Mouse (Mus musculus) heart, embryonic 16.5 days (tissue): ENCODE data around the gene Ski. TPM values are rescaled to one million over a fixed set of nuclear protein-coding genes. Genes with fewer than 3 reads are reported as not detected.
A peak's percentile ranks its signal among the peaks of the same experiment; 100 is the strongest.

Experiments used
- ATAC-seq: fragments of 200-750 bp; cut with Nextera tagmentation; replicated peaks from 2 replicates; pipeline ENCODE4 v1.8.0; 2017; ENCODE audit warnings: moderate number of reproducible peaks; ENCODE audit not compliant: insufficient read depth, low FRiP score; ENCODE audit errors: extremely low read depth
- H3K27ac ChIP-seq: fragments of 300-500 bp; sonication (generic); 2 replicates; pipeline ENCODE4 v1.5.1; 2014; ENCODE audit warnings: mild to moderate bottlenecking, low read length, control low read depth, moderate library complexity
- H3K27me3 ChIP-seq: fragments of 300-500 bp; sonication (generic); 2 replicates; pipeline ENCODE4 v1.6.1; 2014; ENCODE audit warnings: low read length, mixed read lengths; ENCODE audit not compliant: control insufficient read depth, insufficient read depth
- H3K36me3 ChIP-seq: fragments of 300-500 bp; sonication (generic); 2 replicates; pipeline ENCODE4 v1.6.1; 2014; ENCODE audit not compliant: control insufficient read depth, insufficient read depth
- H3K4me1 ChIP-seq: fragments of 300-500 bp; sonication (generic); 2 replicates; pipeline ENCODE4 v1.6.1; 2014; ENCODE audit warnings: low read length, mixed read lengths; ENCODE audit not compliant: control insufficient read depth, insufficient read depth
- H3K4me2 ChIP-seq: fragments of 300-500 bp; sonication (generic); 2 replicates; pipeline ENCODE4 v1.6.1; 2014; ENCODE audit warnings: low read depth, mild to moderate bottlenecking, control low read depth, low read length
- H3K4me3 ChIP-seq: fragments of 300-500 bp; sonication (generic); 2 replicates; pipeline ENCODE4 v1.5.1; 2014; ENCODE audit warnings: mild to moderate bottlenecking, control low read depth, low read length
- H3K9ac ChIP-seq: fragments of 300-500 bp; sonication (generic); 2 replicates; pipeline ENCODE4 v1.6.1; 2014; ENCODE audit warnings: low read length, control low read depth
- H3K9me3 ChIP-seq: fragments of 300-500 bp; sonication (generic); replicated peaks from 2 replicates; pipeline ENCODE4 v1.6.1; 2016; ENCODE audit warnings: low read length; ENCODE audit not compliant: control insufficient read depth
- WGBS: fragments of 180-500 bp; shearing (Covaris S2); extraction: QIAGEN DNeasy Blood & Tissue Kit; methylation state at CpG from one replicate; pipeline ENCODE4 v1.1.7; 2014; 5-methylcytosine and 5-hydroxymethylcytosine counted together
- polyA plus RNA-seq: library from polyadenylated mRNA; unstranded; fragments of >200 nt; fragmentation: Nextera tagmentation; extraction: Ambion mirVana; gene quantifications from 2 replicates; pipeline ENCODE4 v1.2.1, GENCODE M21; 2015

Ski gene
- polyA plus RNA-seq, 1 experiment from 2014 or later: 12.3 TPM

DNA sequence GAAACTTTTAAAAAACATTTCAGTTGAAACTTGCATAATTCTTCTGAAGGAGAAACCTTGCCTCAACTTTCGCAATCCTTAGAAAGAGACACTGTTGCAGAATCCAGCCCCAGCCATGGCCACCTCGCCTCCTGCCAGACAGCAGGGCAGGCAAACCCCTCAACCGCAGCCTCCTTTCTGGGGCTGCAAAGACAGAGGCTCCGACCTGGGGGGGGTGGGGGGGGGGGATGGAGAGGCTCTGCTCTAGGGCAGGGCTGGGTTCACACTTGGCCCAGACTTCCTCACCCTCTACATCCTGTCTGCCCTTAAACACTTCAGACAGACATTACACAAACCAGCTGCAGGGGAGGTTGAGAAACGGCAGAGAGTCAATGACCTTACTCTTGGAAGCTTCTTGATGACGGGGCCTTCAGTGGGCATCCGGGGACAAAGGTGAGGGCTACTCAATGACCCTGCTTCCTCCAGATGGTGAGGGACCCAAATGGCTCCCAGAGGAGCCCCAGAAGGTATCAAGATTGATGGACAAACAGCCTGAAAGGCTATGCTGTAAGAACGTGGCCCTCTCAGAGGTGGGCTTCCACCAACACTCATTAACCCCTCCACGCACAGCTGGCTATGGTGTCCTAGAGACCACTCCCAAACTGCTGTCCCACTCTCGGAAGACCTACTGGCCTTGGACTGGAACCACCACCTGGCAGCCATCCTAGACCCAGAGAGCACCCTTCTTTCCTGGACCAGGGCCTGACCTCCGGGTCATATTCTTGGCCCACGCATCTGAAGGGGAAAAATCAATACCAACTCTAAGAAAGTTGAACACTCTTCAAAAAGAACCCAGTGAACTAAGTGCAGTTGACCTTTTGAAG, 4.9 kb downstream of the Ski start:
- Histone ChIP-seq H3K4me3 (0 out of 2 replicates have a peak overlapping the region, but pooled peaks have one; percentile 17), H3K9me3 (no peaks in the 10 kb centered on the region), H3K9ac (no peak overlapping the region; the same call in 1 of the 2 replicates), H3K36me3 (no peaks in the 10 kb centered on the region), H3K27ac (peak overlapping the region; percentile 34; the same call in 1 of the 2 replicates), H3K27me3 (no peaks in the 10 kb centered on the region), H3K4me1 (peaks cover 70% of the 10 kb centered on the region), H3K4me2 (peak overlapping the region; percentile 90)
- 40% methylated on average over 12 of the region's 12 CpGs for whole genome bisulfite sequencing
- ATAC-seq: no peak

DNA sequence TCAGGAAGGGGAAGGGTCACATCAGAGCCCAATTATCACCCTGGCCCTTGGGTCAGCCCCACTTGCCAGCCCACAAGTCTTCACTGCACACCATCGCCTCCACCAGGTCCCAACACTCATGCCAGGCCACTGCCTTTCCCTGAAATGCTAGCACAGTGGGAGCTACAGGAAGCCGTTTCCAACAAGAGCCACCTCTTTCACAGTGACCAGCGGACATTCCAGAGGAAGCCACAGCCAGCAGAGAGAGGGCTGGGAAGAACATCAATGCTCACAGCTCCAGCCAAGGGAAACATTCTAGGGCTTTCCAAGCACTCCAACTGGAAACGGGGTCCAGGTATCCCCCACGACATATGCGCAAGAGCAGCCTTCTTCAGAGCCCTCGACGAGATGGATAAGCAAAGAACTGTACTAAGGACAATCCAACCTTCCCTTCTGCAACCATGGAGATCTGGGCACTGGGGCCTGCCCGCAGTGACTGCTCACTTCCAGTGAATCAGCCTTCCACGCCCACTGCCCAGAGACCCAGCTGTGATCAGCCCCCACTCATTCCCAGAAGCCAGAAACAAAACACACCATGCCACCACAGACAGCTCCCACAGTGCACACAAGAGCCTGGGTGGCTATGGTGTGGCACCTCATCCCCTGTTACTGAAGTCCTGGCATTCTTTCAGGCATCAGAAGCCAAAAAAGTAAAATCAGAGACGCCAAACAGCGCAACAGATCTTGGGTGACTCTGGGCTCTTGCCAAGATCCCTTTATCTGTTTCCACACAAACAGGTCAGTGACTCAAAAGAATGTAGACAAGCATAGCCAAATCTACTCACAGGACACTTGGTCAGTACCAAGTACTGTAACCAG, 6.4 kb downstream of the Ski start:
- Histone ChIP-seq H3K9ac (peak overlapping the region; percentile 8; the same call in 1 of the 2 replicates), H3K4me2 (peak overlapping the region; percentile 32), H3K36me3 (no peaks in the 10 kb centered on the region), H3K4me3 (no peak overlapping the region), H3K4me1 (peaks cover 79% of the 10 kb centered on the region), H3K27me3 (no peaks in the 10 kb centered on the region), H3K27ac (peak overlapping the region; percentile 71), H3K9me3 (no peaks in the 10 kb centered on the region)
- 30% methylated on average over 12 of the region's 12 CpGs for WGBS
- ATAC-seq: no peak

DNA sequence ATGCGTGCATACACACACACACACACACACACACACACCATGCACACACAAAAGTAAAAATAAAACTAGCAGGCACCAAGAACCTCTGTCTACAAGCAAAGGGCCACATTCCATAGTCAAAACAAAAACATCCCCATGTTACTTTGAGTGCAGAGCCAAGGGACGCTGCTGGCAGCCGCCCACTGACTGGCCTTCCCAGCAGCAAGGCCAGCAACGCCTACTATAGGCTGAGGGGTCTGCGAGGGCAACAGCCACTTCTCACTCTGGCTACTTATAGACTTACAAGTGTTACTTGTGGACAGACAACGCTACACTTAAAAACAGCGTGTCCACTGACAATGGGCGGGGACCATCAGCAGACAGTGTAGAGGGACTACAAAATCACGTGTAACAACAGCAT, 7.2 kb downstream of the Ski start:
- 27% methylated on average over 9 of the region's 9 CpGs for WGBS
- no peaks in the 10 kb centered on the region for H3K9me3 ChIP-seq
- H3K36me3 ChIP-seq: peaks cover 3% of the 10 kb centered on the region; the same call in 1 of the 2 replicates
- H3K4me3 ChIP-seq: no peak overlapping the region
- H3K27ac ChIP-seq: peak overlapping the region; percentile 71
- H3K27me3 ChIP-seq: no peaks in the 10 kb centered on the region
- peaks cover 83% of the 10 kb centered on the region for H3K4me1 ChIP-seq
- peak; percentile 28 for ATAC-seq
- H3K4me2 ChIP-seq: peak overlapping the region; percentile 32
- no peak overlapping the region for H3K9ac ChIP-seq

DNA sequence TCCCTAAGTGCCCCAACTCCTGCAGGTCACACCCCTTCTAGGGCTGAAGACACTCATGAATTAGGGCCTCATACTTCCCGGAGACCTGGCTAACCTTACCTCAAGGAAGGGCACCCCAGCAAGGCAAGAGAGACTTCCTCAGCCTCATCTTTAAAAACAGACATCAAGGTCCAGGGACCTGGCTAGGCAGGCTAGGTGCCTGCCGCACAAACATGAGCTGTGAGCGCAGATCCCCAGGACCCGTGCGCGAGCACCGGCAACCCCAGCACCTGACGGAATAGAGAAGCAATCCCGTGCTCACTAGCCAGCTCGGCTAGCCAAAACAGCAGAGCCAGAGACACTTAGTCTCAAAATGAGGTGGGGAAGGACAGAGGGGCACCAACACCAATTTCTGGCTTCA, 7.6 kb downstream of the Ski start:
- peaks cover 83% of the 10 kb centered on the region for H3K4me1 ChIP-seq
- no peak overlapping the region for H3K4me3 ChIP-seq
- peaks cover 3% of the 10 kb centered on the region; the same call in 1 of the 2 replicates for H3K36me3 ChIP-seq
- H3K27me3 ChIP-seq: no peaks in the 10 kb centered on the region
- no peak overlapping the region for H3K27ac ChIP-seq
- ATAC-seq: no peak
- H3K4me2 ChIP-seq: no peak overlapping the region; the same call in 1 of the 2 replicates
- 66% methylated on average over 10 of the region's 10 CpGs for WGBS
- H3K9ac ChIP-seq: no peak overlapping the region; the same call in 1 of the 2 replicates
- no peaks in the 10 kb centered on the region for H3K9me3 ChIP-seq

DNA sequence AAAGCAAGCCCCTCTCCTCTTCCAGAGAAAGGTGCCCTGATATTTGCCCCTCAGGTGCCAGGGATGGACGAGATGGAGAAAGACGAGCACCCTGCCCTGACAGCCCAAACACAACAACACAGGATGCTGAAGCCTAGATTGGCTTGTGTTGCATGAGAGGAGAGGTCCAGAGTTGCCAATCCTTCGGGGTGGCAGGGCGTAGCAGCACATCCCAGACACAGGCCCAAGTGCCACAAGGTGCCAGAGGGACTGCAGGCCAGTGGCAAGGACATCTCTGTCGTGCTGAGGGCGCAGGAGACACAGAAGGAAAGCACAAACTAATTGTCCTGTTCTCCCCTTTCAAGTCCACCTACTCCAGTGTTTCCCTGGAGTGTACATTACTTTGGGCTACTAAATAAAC, 8.2 kb downstream of the Ski start:
- Histone ChIP-seq H3K9ac (no peak overlapping the region), H3K4me2 (no peak overlapping the region), H3K9me3 (no peaks in the 10 kb centered on the region), H3K4me1 (peaks cover 84% of the 10 kb centered on the region), H3K27me3 (no peaks in the 10 kb centered on the region), H3K27ac (no peak overlapping the region), H3K36me3 (peaks cover 3% of the 10 kb centered on the region; the same call in 1 of the 2 replicates), H3K4me3 (no peak overlapping the region)
- no peak for ATAC-seq
- 71% methylated on average over 6 of the region's 6 CpGs for WGBS

DNA sequence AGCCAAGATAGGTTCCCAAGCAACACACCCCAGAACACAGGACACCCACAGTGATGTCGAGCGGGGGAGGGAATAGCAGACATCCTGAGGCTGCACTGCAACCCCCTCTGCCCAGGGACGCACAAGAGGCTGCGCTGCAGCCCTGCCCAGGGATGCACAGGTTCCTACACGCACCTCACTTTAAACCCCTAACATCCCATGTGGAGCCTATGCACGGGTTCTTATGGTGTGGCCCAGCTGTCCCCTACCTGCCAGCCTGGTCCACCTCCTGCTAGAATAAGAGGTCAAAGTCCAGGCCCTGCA, 8.7 kb downstream of the Ski start:
- Histone ChIP-seq H3K9ac (no peak overlapping the region), H3K4me2 (no peak overlapping the region), H3K27ac (no peak overlapping the region), H3K27me3 (no peaks in the 10 kb centered on the region), H3K4me3 (no peak overlapping the region), H3K4me1 (peaks cover 84% of the 10 kb centered on the region), H3K36me3 (peaks cover 3% of the 10 kb centered on the region; the same call in 1 of the 2 replicates), H3K9me3 (no peaks in the 10 kb centered on the region)
- ATAC-seq: no peak
- 67% methylated on average over 6 of the region's 6 CpGs for WGBS

DNA sequence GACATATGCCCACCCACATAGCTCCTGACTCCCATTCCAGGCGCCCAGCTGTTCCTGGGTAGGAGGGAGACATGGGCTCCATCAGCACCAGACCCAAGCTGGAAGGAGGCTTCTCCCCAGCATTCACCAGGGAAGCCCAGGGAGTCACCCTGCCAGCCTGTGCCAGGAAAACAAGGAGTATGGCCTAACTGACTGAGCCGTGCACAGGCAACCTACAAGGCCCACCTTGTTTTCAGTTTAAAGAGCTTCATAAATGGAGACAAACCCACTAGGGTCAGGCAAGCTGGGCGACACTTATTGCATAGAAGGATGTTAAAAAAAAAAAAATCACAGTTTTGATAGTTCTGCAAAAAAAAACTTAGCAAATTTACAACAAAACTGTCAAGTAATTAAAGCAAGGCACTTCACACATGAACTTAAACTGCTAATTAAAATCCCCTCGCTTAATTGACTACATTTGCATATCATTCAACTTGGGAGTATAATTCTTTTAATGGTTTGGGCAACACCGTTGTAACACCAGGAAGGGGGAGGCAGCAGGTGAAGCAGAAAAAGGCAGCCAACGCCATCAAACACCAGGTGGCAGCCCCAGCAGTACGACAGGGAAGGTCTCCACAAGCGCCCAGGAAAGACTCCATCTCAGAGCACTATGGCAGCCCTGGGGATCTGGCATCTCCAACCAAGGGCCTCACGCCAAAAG, 9.2 kb downstream of the Ski start:
- WGBS: 68% methylated on average over 9 of the region's 9 CpGs
- Histone ChIP-seq H3K9me3 (no peaks in the 10 kb centered on the region), H3K27me3 (no peaks in the 10 kb centered on the region), H3K4me3 (no peak overlapping the region), H3K4me1 (peaks cover 84% of the 10 kb centered on the region), H3K4me2 (no peak overlapping the region), H3K36me3 (peaks cover 3% of the 10 kb centered on the region; the same call in 1 of the 2 replicates), H3K9ac (no peak overlapping the region), H3K27ac (no peak overlapping the region)
- no peak for ATAC-seq

DNA sequence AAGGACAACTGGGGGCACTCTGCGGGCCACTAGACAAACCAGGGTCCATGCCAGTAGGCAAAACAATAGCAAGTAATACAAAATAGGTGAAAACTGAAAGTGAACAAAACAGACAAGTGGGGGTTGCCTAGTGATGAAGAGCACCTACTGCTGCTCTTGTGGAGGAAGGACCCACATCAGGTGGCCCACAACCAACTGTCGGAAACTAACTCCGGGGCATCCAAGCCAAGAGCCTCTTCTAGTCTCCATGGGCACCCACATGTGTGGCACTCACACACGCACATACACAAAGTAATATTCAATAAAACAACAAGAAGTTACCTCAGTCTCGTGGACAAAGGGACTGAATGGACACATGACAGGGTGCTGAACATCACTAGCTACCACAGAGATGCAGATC, 12.9 kb downstream of the Ski start:
- no peak overlapping the region for H3K9ac ChIP-seq
- 91% methylated on average over 5 of the region's 5 CpGs for WGBS
- peaks cover 3% of the 10 kb centered on the region; the same call in 1 of the 2 replicates for H3K36me3 ChIP-seq
- no peak for ATAC-seq
- H3K27ac ChIP-seq: no peak overlapping the region
- no peaks in the 10 kb centered on the region for H3K27me3 ChIP-seq
- H3K4me1 ChIP-seq: peaks cover 78% of the 10 kb centered on the region
- H3K9me3 ChIP-seq: no peaks in the 10 kb centered on the region
- H3K4me2 ChIP-seq: no peak overlapping the region
- H3K4me3 ChIP-seq: no peak overlapping the region
